Mouse (Mus musculus): ENCODE measurements around the gene Prkci. TPM values are rescaled to one million over a fixed set of nuclear protein-coding genes. Genes with fewer than 3 reads are reported as not detected.

The Prkci gene
- polyA plus RNA-seq, 1 experiment from 2014 or later = 38.8 TPM

- peaks cover 4% of the 10 kb centered on the region; the same call in 1 of the 2 replicates for H3K36me3 ChIP-seq (ENCODE audit: control insufficient read depth, insufficient read depth, low read length)
- H3K4me1 ChIP-seq (ENCODE audit: control insufficient read depth, insufficient read depth, low read length) = peaks cover 18% of the 10 kb centered on the region
- no peaks in the 10 kb centered on the region for H3K9me3 ChIP-seq (ENCODE audit: control insufficient read depth, low read length)
- no peaks in the 10 kb centered on the region for H3K27me3 ChIP-seq (replicated peaks; ENCODE audit: control insufficient read depth, insufficient read depth, low read length)
- H3K4me3 ChIP-seq (ENCODE audit: low read depth, low read length) = no peak overlapping the region
- WGBS = 57% methylated on average over 3 of the region's 3 CpGs
- DNase-seq (ENCODE audit: low spot score) = no peak
- no peak for ATAC-seq (ENCODE audit: low read depth)
- H3K4me2 ChIP-seq (ENCODE audit: low read depth, low read length) = no peak overlapping the region
- H3K9ac ChIP-seq (ENCODE audit: low read depth, low read length) = no peak overlapping the region
- no peak overlapping the region for H3K27ac ChIP-seq (replicated peaks; ENCODE audit: low read depth, low read length)
These were observed 5.6 kb downstream of the Prkci start for GRCm38 (mm10) chr3:31001048-31001676.

DNA sequence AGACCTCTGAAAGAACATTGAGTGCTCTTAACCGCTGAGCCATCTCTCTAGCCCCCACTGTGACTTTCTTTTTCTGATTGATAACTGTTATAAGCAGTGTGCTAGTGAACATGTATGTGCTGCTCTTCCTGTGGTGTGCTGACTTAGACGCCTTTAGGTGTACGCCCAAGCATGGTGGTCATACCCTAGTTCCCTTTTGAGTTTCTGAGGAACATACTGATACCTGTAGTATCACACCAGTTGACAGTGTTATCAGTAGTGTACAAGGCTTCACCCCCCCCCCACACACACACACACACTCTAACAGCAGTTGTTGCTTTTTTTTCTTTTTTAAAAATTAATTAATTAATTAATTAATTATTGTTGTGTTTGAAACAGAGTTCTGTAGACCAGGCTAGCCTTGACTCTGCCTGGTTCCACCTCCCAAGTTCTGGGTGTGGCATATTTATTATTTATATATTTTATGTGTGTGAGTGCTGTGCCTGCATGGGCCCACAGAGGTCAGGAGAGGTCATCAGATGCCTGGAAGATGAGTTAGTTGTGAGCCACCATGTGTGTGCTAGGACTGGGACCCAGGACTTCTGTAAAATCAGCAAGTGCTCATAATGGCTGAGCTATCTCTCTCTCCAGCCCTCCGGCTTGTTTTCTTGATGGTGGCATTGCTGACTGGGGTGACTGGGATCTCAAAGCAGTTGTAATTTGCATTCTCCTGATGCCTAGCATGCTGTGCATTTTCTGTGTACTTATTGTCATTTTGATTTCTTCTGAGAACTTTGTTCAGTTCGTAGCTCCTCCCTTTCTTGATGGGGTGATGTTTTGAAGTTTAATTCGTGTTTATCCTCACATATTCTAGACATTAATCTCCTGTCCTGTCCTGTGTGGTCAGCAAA, 9.0 kb downstream of the Prkci start:
- Histone ChIP-seq H3K36me3 (ENCODE audit: control insufficient read depth, insufficient read depth, low read length) (peaks cover 4% of the 10 kb centered on the region; the same call in 1 of the 2 replicates), H3K27ac (replicated peaks; ENCODE audit: low read depth, low read length) (no peak overlapping the region), H3K4me2 (ENCODE audit: low read depth, low read length) (no peak overlapping the region), H3K4me3 (ENCODE audit: low read depth, low read length) (no peak overlapping the region), H3K27me3 (replicated peaks; ENCODE audit: control insufficient read depth, insufficient read depth, low read length) (no peaks in the 10 kb centered on the region), H3K9ac (ENCODE audit: low read depth, low read length) (no peak overlapping the region), H3K4me1 (ENCODE audit: control insufficient read depth, insufficient read depth, low read length) (peaks cover 9% of the 10 kb centered on the region), H3K9me3 (ENCODE audit: control insufficient read depth, low read length) (no peaks in the 10 kb centered on the region)
- 78% methylated on average over 6 of the region's 6 CpGs for WGBS
- DNase-seq (ENCODE audit: low spot score) (no peak), ATAC-seq (ENCODE audit: low read depth) (no peak)

GRCm38 (mm10) chr3:31014374-31014773, 18.8 kb downstream of the Prkci start:
- DNase-seq (ENCODE audit: low spot score) = peak; percentile 50
- H3K27ac ChIP-seq (replicated peaks; ENCODE audit: low read depth, low read length) = no peak overlapping the region
- 67% methylated on average over 2 of the region's 2 CpGs for WGBS
- H3K4me1 ChIP-seq (ENCODE audit: control insufficient read depth, insufficient read depth, low read length) = peaks cover 33% of the 10 kb centered on the region
- H3K4me2 ChIP-seq (ENCODE audit: low read depth, low read length) = no peak overlapping the region
- H3K36me3 ChIP-seq (ENCODE audit: control insufficient read depth, insufficient read depth, low read length) = peaks cover 6% of the 10 kb centered on the region; the same call in 1 of the 2 replicates
- H3K9me3 ChIP-seq (ENCODE audit: control insufficient read depth, low read length) = no peaks in the 10 kb centered on the region
- H3K27me3 ChIP-seq (replicated peaks; ENCODE audit: control insufficient read depth, insufficient read depth, low read length) = no peaks in the 10 kb centered on the region
- no peak overlapping the region for H3K4me3 ChIP-seq (ENCODE audit: low read depth, low read length)
- H3K9ac ChIP-seq (ENCODE audit: low read depth, low read length) = no peak overlapping the region
- ATAC-seq (ENCODE audit: low read depth) = no peak

- ATAC-seq (ENCODE audit: low read depth) = peak; percentile 47; the same call in 1 of the 2 replicates
- peaks cover 33% of the 10 kb centered on the region for H3K4me1 ChIP-seq (ENCODE audit: control insufficient read depth, insufficient read depth, low read length)
- no peaks in the 10 kb centered on the region for H3K27me3 ChIP-seq (replicated peaks; ENCODE audit: control insufficient read depth, insufficient read depth, low read length)
- peak overlapping the region; percentile 21 for H3K27ac ChIP-seq (replicated peaks; ENCODE audit: low read depth, low read length)
- 68% methylated on average over 10 of the region's 10 CpGs for WGBS
- DNase-seq (ENCODE audit: low spot score) = peak; percentile 63
- no peaks in the 10 kb centered on the region for H3K9me3 ChIP-seq (ENCODE audit: control insufficient read depth, low read length)
- H3K9ac ChIP-seq (ENCODE audit: low read depth, low read length) = no peak overlapping the region
- H3K36me3 ChIP-seq (ENCODE audit: control insufficient read depth, insufficient read depth, low read length) = peaks cover 20% of the 10 kb centered on the region; the same call in 1 of the 2 replicates
- no peak overlapping the region for H3K4me3 ChIP-seq (ENCODE audit: low read depth, low read length)
- no peak overlapping the region for H3K4me2 ChIP-seq (ENCODE audit: low read depth, low read length)
These were observed 20.3 kb downstream of the Prkci start for GRCm38 (mm10) chr3:31015682-31016443.

GRCm38 (mm10) chr3:31016594-31017196, 21.1 kb downstream of the Prkci start:
- DNase-seq (ENCODE audit: low spot score) = no peak
- H3K36me3 ChIP-seq (ENCODE audit: control insufficient read depth, insufficient read depth, low read length) = peaks cover 22% of the 10 kb centered on the region; the same call in 1 of the 2 replicates

DNA sequence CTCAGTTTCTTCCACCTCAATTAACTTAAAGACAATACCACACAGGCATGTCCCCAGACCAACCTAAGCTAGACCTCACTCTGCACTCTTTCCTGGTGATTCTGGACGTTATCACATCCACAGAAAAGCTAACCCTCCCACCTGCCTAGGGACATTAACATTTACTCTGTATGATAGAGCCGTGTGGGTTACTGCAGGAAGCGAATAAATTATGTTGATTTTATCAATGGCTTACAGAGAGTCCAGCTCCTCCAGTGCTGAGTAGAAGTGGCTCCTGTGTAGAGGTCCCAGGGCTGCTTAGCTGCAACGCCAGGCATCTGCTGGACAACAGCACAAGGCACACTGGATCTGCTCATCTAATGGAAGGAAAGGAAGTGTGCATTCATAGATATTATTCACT, 22.1 kb downstream of the Prkci start:
- no peak overlapping the region for H3K4me3 ChIP-seq (ENCODE audit: low read depth, low read length)
- no peak overlapping the region for H3K4me2 ChIP-seq (ENCODE audit: low read depth, low read length)
- WGBS = 47% methylated on average over 4 of the region's 4 CpGs
- no peak overlapping the region for H3K27ac ChIP-seq (replicated peaks; ENCODE audit: low read depth, low read length)
- DNase-seq (ENCODE audit: low spot score) = no peak
- peaks cover 22% of the 10 kb centered on the region; the same call in 1 of the 2 replicates for H3K36me3 ChIP-seq (ENCODE audit: control insufficient read depth, insufficient read depth, low read length)
- no peak for ATAC-seq (ENCODE audit: low read depth)
- no peaks in the 10 kb centered on the region for H3K9me3 ChIP-seq (ENCODE audit: control insufficient read depth, low read length)
- H3K4me1 ChIP-seq (ENCODE audit: control insufficient read depth, insufficient read depth, low read length) = peaks cover 40% of the 10 kb centered on the region
- no peak overlapping the region for H3K9ac ChIP-seq (ENCODE audit: low read depth, low read length)
- no peaks in the 10 kb centered on the region for H3K27me3 ChIP-seq (replicated peaks; ENCODE audit: control insufficient read depth, insufficient read depth, low read length)

More at GRCm38 (mm10) chr3:31016594-31017196, 21.1 kb downstream of the Prkci start:
- peak; percentile 7; the same call in 1 of the 2 replicates for ATAC-seq (ENCODE audit: low read depth)
- Histone ChIP-seq H3K27me3 (replicated peaks; ENCODE audit: control insufficient read depth, insufficient read depth, low read length) (no peaks in the 10 kb centered on the region), H3K27ac (replicated peaks; ENCODE audit: low read depth, low read length) (no peak overlapping the region; the same call in 1 of the 2 replicates), H3K9ac (ENCODE audit: low read depth, low read length) (no peak overlapping the region), H3K9me3 (ENCODE audit: control insufficient read depth, low read length) (no peaks in the 10 kb centered on the region), H3K4me2 (ENCODE audit: low read depth, low read length) (no peak overlapping the region), H3K4me1 (ENCODE audit: control insufficient read depth, insufficient read depth, low read length) (peaks cover 33% of the 10 kb centered on the region), H3K4me3 (ENCODE audit: low read depth, low read length) (no peak overlapping the region)
- 23% methylated on average over 9 of the region's 9 CpGs for WGBS

GRCm38 (mm10) chr3:31019287-31019686, 23.7 kb downstream of the Prkci start:
- no peak overlapping the region for H3K4me2 ChIP-seq (ENCODE audit: low read depth, low read length)
- ATAC-seq (ENCODE audit: low read depth) (no peak), DNase-seq (ENCODE audit: low spot score) (no peak)
- peaks cover 22% of the 10 kb centered on the region; the same call in 1 of the 2 replicates for H3K36me3 ChIP-seq (ENCODE audit: control insufficient read depth, insufficient read depth, low read length)
- 64% methylated on average over 1 of the region's 1 CpGs for WGBS
- H3K4me1 ChIP-seq (ENCODE audit: control insufficient read depth, insufficient read depth, low read length) = peaks cover 49% of the 10 kb centered on the region
- H3K9me3 ChIP-seq (ENCODE audit: control insufficient read depth, low read length) = no peaks in the 10 kb centered on the region
- no peak overlapping the region for H3K4me3 ChIP-seq (ENCODE audit: low read depth, low read length)
- no peaks in the 10 kb centered on the region for H3K27me3 ChIP-seq (replicated peaks; ENCODE audit: control insufficient read depth, insufficient read depth, low read length)
- no peak overlapping the region for H3K27ac ChIP-seq (replicated peaks; ENCODE audit: low read depth, low read length)
- no peak overlapping the region for H3K9ac ChIP-seq (ENCODE audit: low read depth, low read length)
